ENCODE assay signal across 13 mouse cellular contexts in genomic region chr4:102898987-102899386, GRCm38 (mm10).
DNase-seq lines count a peak whose midpoint lies in the region; ATAC-seq lines count a peak whose summit lies in the region.
"Had no signal": no experiment of that assay in that cellular context is flagged by ENCODE, and none has a peak within 500 bp of the region (broad histone marks: within the 10 kb centered on the region; RNA-seq: fewer than 3 reads in every experiment).

No protein-coding gene starts in this region.

- ATAC-seq in frontal cortex, adult (ENCODE audit: low TSS enrichment): no peak
- ATAC-seq: hindbrain, postnatal 0 days; midbrain, embryonic 13.5 days had no signal

- peak; percentile 10 to 15 for DNase-seq in cerebellum, postnatal 10 days
- no peak for DNase-seq in cerebellum, adult 9-11 months
- peak; percentile 7 for DNase-seq in lung, postnatal 36 days
- DNase-seq in lung, postnatal 10 days: no peak
- peak; percentile 89 for DNase-seq in kidney, adult 9 months
- no peak for DNase-seq in spleen, postnatal 4 days (ENCODE audit: low spot score in 2 of 2)
- DNase-seq in spleen, postnatal 14 days (ENCODE audit: low spot score in 2 of 2): no peak
- DNase-seq: cerebellum, postnatal 25 days; gastrocnemius, postnatal 36 days; thymus, postnatal 14 days had no signal

Comparison
In these comparisons a context has a peak if more than half of its experiments do, and no peak if none do; other contexts are left out.
1. DNase-seq: peak in cerebellum, postnatal 10 days (2 of 2), lung, postnatal 36 days (single experiment) and kidney, adult 9 months (single experiment); none in cerebellum, adult 9-11 months (single experiment), lung, postnatal 10 days (single experiment), spleen, postnatal 4 days (0 of 2) and spleen, postnatal 14 days (0 of 2).